Mouse (Mus musculus) macrophage (primary cell): ENCODE measurements around the gene Gm11758. TPM values are rescaled to one million over a fixed set of nuclear protein-coding genes. Genes with fewer than 3 reads are reported as not detected.
"Not testable (repeated sequence)": the region's sequence is repeated elsewhere in the genome, so short reads cannot be mapped to it uniquely, and the experiment has no call there.

Experiments used
- H3K27ac ChIP-seq: fragments of 350-480 bp; formaldehyde crosslinking; 2 replicates; pipeline ENCODE4 v1.9.0; 2021
- H3K36me3 ChIP-seq: fragments of 350-480 bp; formaldehyde crosslinking; 2 replicates; pipeline ENCODE4 v1.9.0; 2021; ENCODE audit errors: inconsistent target
- H3K4me3 ChIP-seq: fragments of 350-480 bp; formaldehyde crosslinking; 2 replicates; pipeline ENCODE4 v1.9.0; 2021; ENCODE audit errors: inconsistent target
- H3K79me2 ChIP-seq: fragments of 350-480 bp; formaldehyde crosslinking; 2 replicates; pipeline ENCODE4 v1.9.0; 2021; ENCODE audit errors: inconsistent target
- WGBS: methylation state at CpG from one replicate; pipeline ENCODE4 v1.1.7; 2026; ENCODE audit warnings: inconsistent platforms; ENCODE audit not compliant: missing documents; 5-methylcytosine and 5-hydroxymethylcytosine counted together
- polyA plus RNA-seq: library from polyadenylated mRNA; stranded (reverse); fragments of 250-400 nt; gene quantifications from 3 replicates; pipeline ENCODE4 v1.2.4, GENCODE M21; 2018; ENCODE audit warnings: inconsistent platforms
- total RNA-seq, 78 experiments: library from RNA; depleted of rRNA; stranded (reverse); fragments of 250-400 nt; gene quantifications; 1 replicate in 9 of 78; 2 replicates in 24 of 78; 3 replicates in 43 of 78; 4 replicates in 2 of 78; pipeline ENCODE4 v1.2.4; 2018; ENCODE audit warnings: inconsistent platforms in 56 of 78

Gm11758 gene
- not detected for total RNA-seq (2018; cell fraction: chromatin; rRNA removed)
- not detected for total RNA-seq (2018; cell fraction: cytosol; rRNA removed)
- not detected for total RNA-seq (2018; cell fraction: nucleus; rRNA removed)
- polyA plus RNA-seq = not detected in 3 replicates

DNA sequence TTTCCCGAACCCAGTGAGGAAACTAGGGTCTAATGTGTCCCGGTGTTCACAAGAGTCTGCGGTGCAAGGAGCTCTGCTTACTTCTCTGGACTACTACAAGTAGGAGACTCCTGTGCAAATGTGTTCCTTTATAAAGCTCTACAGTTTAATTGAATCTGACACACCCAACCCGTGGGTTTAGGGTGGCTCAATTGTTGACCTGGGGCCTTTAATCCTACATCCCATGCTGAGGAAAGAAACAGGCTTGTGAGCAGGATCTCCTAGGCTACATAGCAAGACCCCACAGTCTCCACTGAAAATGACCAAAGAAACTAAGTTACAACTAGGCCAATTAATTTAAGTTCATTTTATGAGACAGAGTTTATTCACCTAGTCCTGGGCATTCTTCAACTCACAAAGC, at the start of gene Gm11758:
TSS of gene Gm11758 (minus strand) at position 101 of the 400 bp plus-strand sequence.
- not testable (repeated sequence) for H3K4me3 ChIP-seq, H3K27ac ChIP-seq, H3K79me2 ChIP-seq, H3K36me3 ChIP-seq
- WGBS = no CpG with 5 or more reads among the region's 4 CpGs

DNA sequence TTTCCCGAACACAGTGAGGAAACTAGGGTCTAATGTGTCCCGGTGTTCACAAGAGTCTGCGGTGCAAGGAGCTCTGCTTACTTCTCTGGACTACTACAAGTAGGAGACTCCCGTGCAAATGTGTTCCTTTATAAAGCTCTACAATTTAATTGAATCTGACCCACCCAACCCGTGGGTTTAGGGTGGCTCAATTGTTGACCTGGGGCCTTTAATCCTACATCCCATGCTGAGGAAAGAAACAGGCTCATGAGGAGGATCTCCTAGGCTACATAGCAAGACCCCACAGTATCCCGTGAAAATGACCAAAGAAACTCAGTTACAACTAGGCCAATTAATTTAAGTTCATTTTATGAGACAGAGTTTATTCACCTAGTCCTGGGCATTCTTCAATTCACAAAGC, 44.6 kb upstream of the Gm11758 start, which contains the start of gene Gm11756:
TSS of gene Gm11756 (minus strand) at position 101 of the 400 bp plus-strand sequence.
- not testable (repeated sequence) for H3K36me3 ChIP-seq, H3K4me3 ChIP-seq, H3K27ac ChIP-seq, H3K79me2 ChIP-seq
- 86% methylated on average over 5 of the region's 6 CpGs for WGBS

DNA sequence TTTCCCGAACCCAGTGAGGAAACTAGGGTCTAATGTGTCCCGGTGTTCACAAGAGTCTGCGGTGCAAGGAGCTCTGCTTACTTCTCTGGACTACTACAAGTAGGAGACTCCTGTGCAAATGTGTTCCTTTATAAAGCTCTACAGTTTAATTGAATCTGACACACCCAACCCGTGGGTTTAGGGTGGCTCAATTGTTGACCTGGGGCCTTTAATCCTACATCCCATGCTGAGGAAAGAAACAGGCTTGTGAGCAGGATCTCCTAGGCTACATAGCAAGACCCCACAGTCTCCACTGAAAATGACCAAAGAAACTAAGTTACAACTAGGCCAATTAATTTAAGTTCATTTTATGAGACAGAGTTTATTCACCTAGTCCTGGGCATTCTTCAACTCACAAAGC, 29.8 kb upstream of the Gm11758 start, which contains the start of gene Gm13871:
TSS of gene Gm13871 (minus strand) at position 101 of the 400 bp plus-strand sequence.
- H3K36me3 ChIP-seq, H3K27ac ChIP-seq, H3K4me3 ChIP-seq, H3K79me2 ChIP-seq: not testable (repeated sequence)
- WGBS = no CpG with 5 or more reads among the region's 4 CpGs

DNA sequence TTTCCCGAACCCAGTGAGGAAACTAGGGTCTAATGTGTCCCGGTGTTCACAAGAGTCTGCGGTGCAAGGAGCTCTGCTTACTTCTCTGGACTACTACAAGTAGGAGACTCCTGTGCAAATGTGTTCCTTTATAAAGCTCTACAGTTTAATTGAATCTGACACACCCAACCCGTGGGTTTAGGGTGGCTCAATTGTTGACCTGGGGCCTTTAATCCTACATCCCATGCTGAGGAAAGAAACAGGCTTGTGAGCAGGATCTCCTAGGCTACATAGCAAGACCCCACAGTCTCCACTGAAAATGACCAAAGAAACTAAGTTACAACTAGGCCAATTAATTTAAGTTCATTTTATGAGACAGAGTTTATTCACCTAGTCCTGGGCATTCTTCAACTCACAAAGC, 14.9 kb upstream of the Gm11758 start, which contains the start of gene Gm11757:
TSS of gene Gm11757 (minus strand) at position 101 of the 400 bp plus-strand sequence.
- no CpG with 5 or more reads among the region's 4 CpGs for WGBS
- H3K36me3 ChIP-seq, H3K79me2 ChIP-seq: not testable (repeated sequence)

DNA sequence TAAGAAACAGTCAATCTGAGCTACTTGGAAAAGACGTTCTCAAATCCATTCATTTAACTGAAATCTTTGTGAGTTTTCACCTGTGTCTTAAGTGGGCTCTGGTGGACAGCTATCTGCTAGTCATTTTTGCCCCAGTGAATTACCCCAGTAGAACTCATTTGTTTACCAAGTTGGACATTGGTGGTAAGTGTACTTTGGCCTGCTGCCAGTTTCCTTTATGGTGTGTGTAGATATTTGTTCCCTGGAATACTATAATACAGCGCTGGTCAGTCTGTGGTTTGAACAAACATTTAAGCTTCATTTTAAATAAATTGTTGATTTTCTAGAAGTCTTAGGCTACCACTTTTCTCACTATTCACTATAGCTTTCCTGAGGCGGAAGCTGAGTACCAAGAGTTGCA, 49.5 kb downstream of the Gm11758 start:
- WGBS = 80% methylated on average over 3 of the region's 3 CpGs
- no peaks in the 10 kb centered on the region for H3K79me2 ChIP-seq
- H3K36me3 ChIP-seq = no peaks in the 10 kb centered on the region
- no peak overlapping the region for H3K27ac ChIP-seq
- no peak overlapping the region for H3K4me3 ChIP-seq

More for the DNA sequence above, 14.9 kb upstream of the Gm11758 start, which contains the start of gene Gm11757:
- H3K27ac ChIP-seq, H3K4me3 ChIP-seq: not testable (repeated sequence)

Other genes with a start within 250 kb of the Gm11758 start
- gene Gm11236, start 238.1 kb downstream of the Gm11758 start, polyA plus RNA-seq = not detected in 3 replicates
- not detected in 3 replicates for gene Gm11239, start 207.9 kb downstream of the Gm11758 start, polyA plus RNA-seq
- not detected in 3 replicates for gene Gm428, start 192.8 kb downstream of the Gm11758 start, polyA plus RNA-seq
- not detected in 3 replicates for gene Rasef, start 85.3 kb downstream of the Gm11758 start, polyA plus RNA-seq
- gene Gm11757, start 14.8 kb upstream of the Gm11758 start, polyA plus RNA-seq = not detected in 3 replicates
- gene Gm13871, start 29.7 kb upstream of the Gm11758 start, polyA plus RNA-seq = not detected in 3 replicates
- not detected in 3 replicates for gene Gm11756, start 44.5 kb upstream of the Gm11758 start, polyA plus RNA-seq
- gene 2310002L09Rik, start 74.6 kb upstream of the Gm11758 start, polyA plus RNA-seq = not detected in 3 replicates
- not detected in 3 replicates for gene Frmd3, start 137.2 kb upstream of the Gm11758 start, polyA plus RNA-seq